Mouse (Mus musculus) cortical plate, adult 2 months (tissue): ENCODE data around the gene Ackr3. TPM values are rescaled to one million over a fixed set of nuclear protein-coding genes. Genes with fewer than 3 reads are reported as not detected.

Experiments
- H3K27ac ChIP-seq: fragments of 200-500 bp; 2 replicates; pipeline ENCODE4 v1.5.1; 2012; ENCODE audit warnings: low read length, control low read depth, inconsistent platforms; ENCODE audit not compliant: insufficient read depth
- H3K4me1 ChIP-seq: fragments of 200-500 bp; 2 replicates; pipeline ENCODE4 v1.6.1; 2011; ENCODE audit warnings: low read length; ENCODE audit not compliant: control insufficient read depth, insufficient read depth
- H3K4me3 ChIP-seq: fragments of 200-500 bp; 2 replicates; pipeline ENCODE4 v1.5.1; 2011; ENCODE audit warnings: mild to moderate bottlenecking, low read length, control low read depth; ENCODE audit not compliant: insufficient read depth
- CTCF ChIP-seq: fragments of 200-500 bp; IDR thresholded peaks from 2 replicates; pipeline ENCODE4 v1.5.1; 2011; ENCODE audit warnings: mild to moderate bottlenecking, control low read depth, low read length; ENCODE audit not compliant: insufficient read depth; ENCODE audit errors: extremely low read depth
- POLR2A ChIP-seq: fragments of 200-500 bp; IDR thresholded peaks from 2 replicates; pipeline ENCODE4 v1.6.1; 2011; ENCODE audit warnings: mild to moderate bottlenecking, low read length, control low read depth; ENCODE audit not compliant: insufficient read depth; ENCODE audit errors: extremely low read depth
- polyA plus RNA-seq: library from polyadenylated mRNA; depleted of rRNA; stranded (reverse); fragments of >200 nt; gene quantifications from 2 replicates; pipeline ENCODE4 v1.2.3, GENCODE M21; 2012

Ackr3 gene
- polyA plus RNA-seq, 1 experiment, result 16.7 TPM

GRCm38 (mm10) chr1:90236640-90237039 is 32.9 kb downstream of the Ackr3 start:
- no peak overlapping the region for H3K4me3 ChIP-seq
- no peak for TF ChIP-seq POLR2A
- no peak for TF ChIP-seq CTCF
- H3K27ac ChIP-seq, result no peak overlapping the region
- H3K4me1 ChIP-seq, result no peaks in the 10 kb centered on the region

GRCm38 (mm10) chr1:90238095-90238888 is 34.5 kb downstream of the Ackr3 start:
- Histone ChIP-seq H3K4me1 (no peaks in the 10 kb centered on the region), H3K4me3 (no peak overlapping the region), H3K27ac (no peak overlapping the region)
- TF ChIP-seq CTCF (no peak), POLR2A (no peak)

GRCm38 (mm10) chr1:90239336-90240225 is 35.8 kb downstream of the Ackr3 start:
- no peak overlapping the region for H3K27ac ChIP-seq
- no peaks in the 10 kb centered on the region for H3K4me1 ChIP-seq
- TF ChIP-seq CTCF (no peak), POLR2A (no peak)
- no peak overlapping the region for H3K4me3 ChIP-seq

- H3K4me1 ChIP-seq, result no peaks in the 10 kb centered on the region
- no peak overlapping the region for H3K4me3 ChIP-seq
- no peak for TF ChIP-seq CTCF
- TF ChIP-seq POLR2A, result no peak
- H3K27ac ChIP-seq, result no peak overlapping the region
Measured at GRCm38 (mm10) chr1:90240287-90240686, 36.5 kb downstream of the Ackr3 start.

- no peak for TF ChIP-seq CTCF
- no peak for TF ChIP-seq POLR2A
- Histone ChIP-seq H3K4me3 (no peak overlapping the region), H3K27ac (no peak overlapping the region), H3K4me1 (no peaks in the 10 kb centered on the region)
Measured at GRCm38 (mm10) chr1:90242444-90242989, 38.7 kb downstream of the Ackr3 start.

GRCm38 (mm10) chr1:90244537-90244936 is 40.8 kb downstream of the Ackr3 start:
- no peak overlapping the region for H3K4me3 ChIP-seq
- TF ChIP-seq CTCF (no peak), POLR2A (no peak)
- no peaks in the 10 kb centered on the region for H3K4me1 ChIP-seq
- no peak overlapping the region for H3K27ac ChIP-seq

GRCm38 (mm10) chr1:90245533-90245932 is 41.8 kb downstream of the Ackr3 start:
- TF ChIP-seq CTCF (0 out of 2 replicates have a peak, but pooled peaks have one; percentile 26), POLR2A (no peak)
- H3K27ac ChIP-seq, result no peak overlapping the region
- H3K4me3 ChIP-seq, result no peak overlapping the region
- no peaks in the 10 kb centered on the region for H3K4me1 ChIP-seq

- no peak overlapping the region for H3K27ac ChIP-seq
- no peaks in the 10 kb centered on the region for H3K4me1 ChIP-seq
- no peak overlapping the region for H3K4me3 ChIP-seq
- TF ChIP-seq CTCF, result no peak
Measured at GRCm38 (mm10) chr1:90246035-90246434, 42.3 kb downstream of the Ackr3 start.

GRCm38 (mm10) chr1:90246800-90247199 is 43.0 kb downstream of the Ackr3 start:
- Histone ChIP-seq H3K4me1 (no peaks in the 10 kb centered on the region), H3K27ac (no peak overlapping the region), H3K4me3 (no peak overlapping the region)
- TF ChIP-seq CTCF (no peak), POLR2A (no peak)

- Histone ChIP-seq H3K4me3 (no peak overlapping the region), H3K4me1 (no peaks in the 10 kb centered on the region), H3K27ac (no peak overlapping the region)
- TF ChIP-seq CTCF, result no peak
- TF ChIP-seq POLR2A, result no peak
Measured at GRCm38 (mm10) chr1:90247234-90247633, 43.5 kb downstream of the Ackr3 start.
